Mouse (Mus musculus) stomach, postnatal 0 days (tissue): ENCODE data around the gene Tpk1.

Source experiments
- CTCF ChIP-seq: IDR thresholded peaks from 2 replicates; pipeline ENCODE4 v1.5.1; 2016; ENCODE audit warnings: antibody characterized with exemption, low read depth, mild to moderate bottlenecking, moderate library complexity
- EP300 ChIP-seq: optimal IDR thresholded peaks from 2 replicates; pipeline ENCODE3; 2016; ENCODE audit warnings: antibody characterized with exemption

GRCm38 (mm10) chr6:43462189-43462848, 203.8 kb downstream of the Tpk1 start:
- TF ChIP-seq EP300 (no peak), CTCF (no peak)
